Mouse (Mus musculus): ENCODE data around the gene Ptpn1.

GRCm38 (mm10) chr2:167911511-167911910 is 20.3 kb upstream of the Ptpn1 start:
- TF ChIP-seq CTCF (IDR thresholded peaks at IDR 0.05; ENCODE audit: low read depth, low read length) (no peak), POLR2A (IDR thresholded peaks at IDR 0.05; ENCODE audit: borderline replicate concordance, low read depth, low read length) (no peak)
